Mouse (Mus musculus) liver, embryonic 16.5 days (tissue): ENCODE measurements around the gene Prkg1. TPM values are rescaled to one million over a fixed set of nuclear protein-coding genes. Genes with fewer than 3 reads are reported as not detected.

ENCODE experiments used
- ATAC-seq: fragments of 200-750 bp; cut with Nextera tagmentation; 2 replicates; pipeline ENCODE4 v1.8.0; 2017; ENCODE audit warnings: low read depth, mild to moderate bottlenecking, moderate number of reproducible peaks, moderate library complexity
- H3K27ac ChIP-seq: fragments of 300-500 bp; sonication (generic); 2 replicates; pipeline ENCODE4 v1.5.1; 2014; ENCODE audit warnings: mild to moderate bottlenecking, low read length
- H3K27me3 ChIP-seq: fragments of 300-500 bp; sonication (generic); 2 replicates; pipeline ENCODE4 v1.6.1; 2014; ENCODE audit warnings: low read depth, low read length, mixed read lengths; ENCODE audit not compliant: control insufficient read depth, insufficient read depth
- H3K36me3 ChIP-seq: fragments of 300-500 bp; sonication (generic); 2 replicates; pipeline ENCODE4 v1.6.1; 2014; ENCODE audit warnings: mild to moderate bottlenecking; ENCODE audit not compliant: control insufficient read depth, insufficient read depth
- H3K4me1 ChIP-seq: fragments of 300-500 bp; sonication (generic); 2 replicates; pipeline ENCODE4 v1.6.1; 2014; ENCODE audit warnings: low read depth, low read length, mixed read lengths; ENCODE audit not compliant: control insufficient read depth
- H3K4me2 ChIP-seq: fragments of 300-500 bp; sonication (generic); 2 replicates; pipeline ENCODE4 v1.6.1; 2014; ENCODE audit warnings: low read depth, low read length, mixed read lengths
- H3K4me3 ChIP-seq: fragments of 300-500 bp; sonication (generic); 2 replicates; pipeline ENCODE4 v1.5.1; 2014; ENCODE audit warnings: low read depth, mild to moderate bottlenecking, low read length
- H3K9ac ChIP-seq: fragments of 300-500 bp; sonication (generic); 2 replicates; pipeline ENCODE4 v1.6.1; 2014; ENCODE audit warnings: low read depth, low read length
- H3K9me3 ChIP-seq: fragments of 300-500 bp; sonication (generic); replicated peaks from 2 replicates; pipeline ENCODE4 v1.6.1; 2016; ENCODE audit warnings: low read length; ENCODE audit not compliant: control insufficient read depth
- WGBS: fragments of 180-500 bp; shearing (Covaris S2); extraction: QIAGEN DNeasy Blood & Tissue Kit; methylation state at CpG from one replicate; pipeline ENCODE4 v1.1.7; 2014; ENCODE audit not compliant: insufficient replicate concordance; 5-methylcytosine and 5-hydroxymethylcytosine counted together
- polyA plus RNA-seq: library from polyadenylated mRNA; unstranded; fragments of >200 nt; fragmentation: Nextera tagmentation; extraction: Ambion mirVana; gene quantifications from 2 replicates; pipeline ENCODE4 v1.2.1, GENCODE M21; 2015

Gene Prkg1
- polyA plus RNA-seq, 1 experiment from 2014 or later: 1.3 TPM

- no peak for ATAC-seq
- Histone ChIP-seq H3K27ac (no peak overlapping the region), H3K4me3 (no peak overlapping the region), H3K9me3 (no peaks in the 10 kb centered on the region), H3K9ac (no peak overlapping the region), H3K36me3 (no peaks in the 10 kb centered on the region), H3K4me2 (no peak overlapping the region), H3K4me1 (no peaks in the 10 kb centered on the region; the same call in 1 of the 2 replicates), H3K27me3 (no peaks in the 10 kb centered on the region)
- 2% methylated on average over 5 of the region's 5 CpGs for WGBS
Observed at GRCm38 (mm10) chr19:30942369-30942992, 822.4 kb downstream of the Prkg1 start.

- H3K4me2 ChIP-seq: no peak overlapping the region
- 0 out of 2 replicates have a peak, but pooled peaks have one; percentile 11 for ATAC-seq
- H3K4me3 ChIP-seq: no peak overlapping the region
- no peaks in the 10 kb centered on the region for H3K9me3 ChIP-seq
- no peak overlapping the region for H3K27ac ChIP-seq
- WGBS: 58% methylated on average over 2 of the region's 2 CpGs
- H3K4me1 ChIP-seq: no peaks in the 10 kb centered on the region; the same call in 1 of the 2 replicates
- no peaks in the 10 kb centered on the region for H3K36me3 ChIP-seq
- no peak overlapping the region for H3K9ac ChIP-seq
- H3K27me3 ChIP-seq: no peaks in the 10 kb centered on the region
Observed at GRCm38 (mm10) chr19:30938058-30938457, 826.8 kb downstream of the Prkg1 start.

GRCm38 (mm10) chr19:30931469-30932192 lies 833.2 kb downstream of the Prkg1 start:
- WGBS: 68% methylated on average over 5 of the region's 5 CpGs
- H3K9me3 ChIP-seq: no peaks in the 10 kb centered on the region
- H3K4me3 ChIP-seq: no peak overlapping the region
- H3K9ac ChIP-seq: no peak overlapping the region
- H3K27ac ChIP-seq: no peak overlapping the region
- no peaks in the 10 kb centered on the region for H3K4me1 ChIP-seq
- no peaks in the 10 kb centered on the region for H3K36me3 ChIP-seq
- no peak for ATAC-seq
- H3K27me3 ChIP-seq: no peaks in the 10 kb centered on the region
- H3K4me2 ChIP-seq: no peak overlapping the region

GRCm38 (mm10) chr19:30924032-30924431 lies 840.8 kb downstream of the Prkg1 start:
- 53% methylated on average over 1 of the region's 1 CpGs for WGBS
- Histone ChIP-seq H3K27me3 (no peaks in the 10 kb centered on the region), H3K9ac (no peak overlapping the region), H3K4me3 (no peak overlapping the region), H3K4me1 (no peaks in the 10 kb centered on the region), H3K36me3 (no peaks in the 10 kb centered on the region), H3K4me2 (no peak overlapping the region), H3K27ac (no peak overlapping the region), H3K9me3 (no peaks in the 10 kb centered on the region)
- ATAC-seq: no peak

GRCm38 (mm10) chr19:30902290-30902689 lies 862.5 kb downstream of the Prkg1 start:
- Histone ChIP-seq H3K9ac (no peak overlapping the region), H3K4me1 (no peaks in the 10 kb centered on the region), H3K4me3 (no peak overlapping the region), H3K27ac (no peak overlapping the region), H3K36me3 (no peaks in the 10 kb centered on the region), H3K4me2 (no peak overlapping the region), H3K9me3 (no peaks in the 10 kb centered on the region), H3K27me3 (no peaks in the 10 kb centered on the region)
- no peak for ATAC-seq

- ATAC-seq: no peak
- Histone ChIP-seq H3K4me1 (no peaks in the 10 kb centered on the region), H3K4me3 (no peak overlapping the region), H3K27ac (no peak overlapping the region), H3K9ac (no peak overlapping the region), H3K27me3 (no peaks in the 10 kb centered on the region), H3K9me3 (no peaks in the 10 kb centered on the region), H3K36me3 (no peaks in the 10 kb centered on the region), H3K4me2 (no peak overlapping the region)
- WGBS: 29% methylated on average over 3 of the region's 3 CpGs
Observed at GRCm38 (mm10) chr19:30901025-30901424, 863.8 kb downstream of the Prkg1 start.

GRCm38 (mm10) chr19:30890377-30890776 lies 874.5 kb downstream of the Prkg1 start:
- no peak overlapping the region for H3K4me3 ChIP-seq
- no peaks in the 10 kb centered on the region for H3K4me1 ChIP-seq
- WGBS: 54% methylated on average over 2 of the region's 2 CpGs
- no peaks in the 10 kb centered on the region for H3K36me3 ChIP-seq
- no peak overlapping the region for H3K9ac ChIP-seq
- no peak for ATAC-seq
- H3K4me2 ChIP-seq: no peak overlapping the region
- H3K27ac ChIP-seq: no peak overlapping the region
- no peaks in the 10 kb centered on the region for H3K27me3 ChIP-seq
- H3K9me3 ChIP-seq: no peaks in the 10 kb centered on the region

GRCm38 (mm10) chr19:30889851-30890250 lies 875.0 kb downstream of the Prkg1 start:
- WGBS: 71% methylated on average over 3 of the region's 3 CpGs
- no peak overlapping the region for H3K4me2 ChIP-seq
- no peaks in the 10 kb centered on the region for H3K27me3 ChIP-seq
- H3K36me3 ChIP-seq: no peaks in the 10 kb centered on the region
- no peak overlapping the region for H3K27ac ChIP-seq
- H3K9ac ChIP-seq: no peak overlapping the region
- H3K9me3 ChIP-seq: no peaks in the 10 kb centered on the region
- no peak for ATAC-seq
- H3K4me3 ChIP-seq: no peak overlapping the region
- H3K4me1 ChIP-seq: no peaks in the 10 kb centered on the region

- 20% methylated on average over 4 of the region's 4 CpGs for WGBS
- Histone ChIP-seq H3K27me3 (no peaks in the 10 kb centered on the region), H3K4me3 (no peak overlapping the region), H3K36me3 (no peaks in the 10 kb centered on the region), H3K9ac (no peak overlapping the region), H3K9me3 (no peaks in the 10 kb centered on the region), H3K27ac (no peak overlapping the region), H3K4me1 (no peaks in the 10 kb centered on the region), H3K4me2 (no peak overlapping the region)
- ATAC-seq: no peak
Observed at GRCm38 (mm10) chr19:30861441-30861840, 903.4 kb downstream of the Prkg1 start.
